Mouse (Mus musculus) spleen, adult 2 months (tissue): ENCODE measurements around the gene Gpr162. TPM values are rescaled to one million over a fixed set of nuclear protein-coding genes. Genes with fewer than 3 reads are reported as not detected.
A peak's percentile ranks its signal among the peaks of the same experiment; 100 is the strongest.

Experiments
- DNase-seq, 2 experiments: peaks; one replicate each; pipeline versions ENCODE4 v3.0.0 to v3.0.0-alpha.2; 2012 to 2021; ENCODE audit warnings: low spot score in 2 of 2, low read depth in 1 of 2
- H3K27ac ChIP-seq: fragments of 200-500 bp; 2 replicates; pipeline ENCODE4 v1.5.1; 2012; ENCODE audit warnings: low read length, inconsistent platforms; ENCODE audit not compliant: insufficient read depth
- H3K27me3 ChIP-seq: fragments of 200-500 bp; 2 replicates; pipeline ENCODE4 v1.6.1; 2012; ENCODE audit warnings: mild to moderate bottlenecking, moderate library complexity, low read length, inconsistent platforms; ENCODE audit not compliant: control insufficient read depth, insufficient read depth
- H3K36me3 ChIP-seq: fragments of 200-500 bp; 2 replicates; pipeline ENCODE4 v1.6.1; 2012; ENCODE audit warnings: mild to moderate bottlenecking, low read length, inconsistent platforms; ENCODE audit not compliant: control insufficient read depth, insufficient read depth
- H3K4me1 ChIP-seq: fragments of 200-500 bp; 2 replicates; pipeline ENCODE4 v1.6.1; 2011; ENCODE audit warnings: inconsistent platforms; ENCODE audit not compliant: control insufficient read depth, insufficient read depth, insufficient read length
- H3K4me3 ChIP-seq: fragments of 200-500 bp; 2 replicates; pipeline ENCODE4 v1.5.1; 2011; ENCODE audit warnings: mild to moderate bottlenecking, inconsistent platforms; ENCODE audit not compliant: insufficient read depth, insufficient read length; ENCODE audit errors: extremely low read depth
- CTCF ChIP-seq: fragments of 200-500 bp; IDR thresholded peaks from 2 replicates; pipeline ENCODE4 v1.5.1; 2011; ENCODE audit warnings: mild to moderate bottlenecking, inconsistent platforms; ENCODE audit not compliant: insufficient read depth, insufficient read length, insufficient replicate concordance; ENCODE audit errors: extremely low read depth
- POLR2A ChIP-seq: fragments of 200-500 bp; IDR thresholded peaks from 2 replicates; pipeline ENCODE4 v1.6.1; 2011; ENCODE audit warnings: low read depth, low read length, inconsistent platforms
- WGBS: fragments of 180-500 bp; shearing (Covaris S2); methylation state at CpG from one replicate; pipeline ENCODE4 v1.1.7; 2018; 5-methylcytosine and 5-hydroxymethylcytosine counted together
- polyA plus RNA-seq: library from polyadenylated mRNA; depleted of rRNA; stranded (reverse); fragments of >200 nt; gene quantifications from 2 replicates; pipeline ENCODE4 v1.2.3, GENCODE M21; 2012

The Gpr162 gene
- polyA plus RNA-seq, 1 experiment, result 2.7 TPM

DNA sequence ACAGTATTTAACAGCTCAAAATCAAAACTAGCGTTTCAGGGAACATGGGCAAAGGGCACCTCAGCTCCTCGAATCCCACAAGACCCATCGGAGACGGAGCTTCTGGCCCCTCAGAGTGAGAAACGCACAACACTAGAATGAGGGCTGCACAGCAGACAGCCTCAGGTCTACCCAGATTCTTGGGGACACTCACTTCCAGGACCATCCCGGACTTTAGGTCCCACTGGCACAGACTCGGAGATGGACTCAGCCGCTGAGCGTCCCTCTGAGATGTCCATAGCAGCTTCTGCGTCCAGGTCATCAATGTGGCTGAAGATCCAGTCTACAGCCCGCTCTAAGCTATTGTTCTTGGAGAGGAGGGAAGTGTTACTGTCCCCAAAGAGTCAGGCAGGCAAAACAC is 46.7 kb downstream of the Gpr162 start:
- H3K4me1 ChIP-seq, result 0 out of 2 replicates have a peak, but pooled peaks cover 4% of the 10 kb centered on the region
- no peak overlapping the region for H3K4me3 ChIP-seq

DNA sequence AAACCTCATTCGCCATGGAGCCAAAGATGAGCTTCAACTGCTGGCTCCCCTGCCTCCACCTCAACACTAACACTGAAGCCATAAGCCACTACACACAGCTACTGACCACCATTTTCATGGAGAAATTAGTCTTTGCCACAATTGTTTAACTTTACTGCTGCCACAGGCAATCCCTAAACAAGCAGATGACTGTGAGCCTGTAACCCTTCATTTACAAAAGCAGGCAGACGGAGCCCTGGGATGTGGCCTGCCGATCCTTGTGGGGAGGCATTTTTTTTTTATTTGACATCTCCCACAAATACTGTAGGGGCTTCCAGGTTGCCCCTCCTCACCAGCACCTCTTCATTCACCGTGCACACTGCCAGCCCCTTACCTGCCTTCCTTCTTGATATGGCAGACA is 47.2 kb downstream of the Gpr162 start:
- Histone ChIP-seq H3K4me3 (no peak overlapping the region), H3K27me3 (no peaks in the 10 kb centered on the region), H3K27ac (no peak overlapping the region), H3K4me1 (0 out of 2 replicates have a peak, but pooled peaks cover 4% of the 10 kb centered on the region), H3K36me3 (peaks cover 26% of the 10 kb centered on the region)
- WGBS, result 98% methylated on average over 4 of the region's 4 CpGs
- DNase-seq, result no peak
- TF ChIP-seq POLR2A, result no peak
- no peak for TF ChIP-seq CTCF

More for the DNA sequence above, 46.7 kb downstream of the Gpr162 start:
- Histone ChIP-seq H3K36me3 (peaks cover 28% of the 10 kb centered on the region), H3K27me3 (no peaks in the 10 kb centered on the region), H3K27ac (no peak overlapping the region)
- DNase-seq, result peak in 1 of 2 experiments; percentile 1
- TF ChIP-seq POLR2A, result no peak
- no peak for TF ChIP-seq CTCF
- WGBS, result 93% methylated on average over 11 of the region's 11 CpGs

DNA sequence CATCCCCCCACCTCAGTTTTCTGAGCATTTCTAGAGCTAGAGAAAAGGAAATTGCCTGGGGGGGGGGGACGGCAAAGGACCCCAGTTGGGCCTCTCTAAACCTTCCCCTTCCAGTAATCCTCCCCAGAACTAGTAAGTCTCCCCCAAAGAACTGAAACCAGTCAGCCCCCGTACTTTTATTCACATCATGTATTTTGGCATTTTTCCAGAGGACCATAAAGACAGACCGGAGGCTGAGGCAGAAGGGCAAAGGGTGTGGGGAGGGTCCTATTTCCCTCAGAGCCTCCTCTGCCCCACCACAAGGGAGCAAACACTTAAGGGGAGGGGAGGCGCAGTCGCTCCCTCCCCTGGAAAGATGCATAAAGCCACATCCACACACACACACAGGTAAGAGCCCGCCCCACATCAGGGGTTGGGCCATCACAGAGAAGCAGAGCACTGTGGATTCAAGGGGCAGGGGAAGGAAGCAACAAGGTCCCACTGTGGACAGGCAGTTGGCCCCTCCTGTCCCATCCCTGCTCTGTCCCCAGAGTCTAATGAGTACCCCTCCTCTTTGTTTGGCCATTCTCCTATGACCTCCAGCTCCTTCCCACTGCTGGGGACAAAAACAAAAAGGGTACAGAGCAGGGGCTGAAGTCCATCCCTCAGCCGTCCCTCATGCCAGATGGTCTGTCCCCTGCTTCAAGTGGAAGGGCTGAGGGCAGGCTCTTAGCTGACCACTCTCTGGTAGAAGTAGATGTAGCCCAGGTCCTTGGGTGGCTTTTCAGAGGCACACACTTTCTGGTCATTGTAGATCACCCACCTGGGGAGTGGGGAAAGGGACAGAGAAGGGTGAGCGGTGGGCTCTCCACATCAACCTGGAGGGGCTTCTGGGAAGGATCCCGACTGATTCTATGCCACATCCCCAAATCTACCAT is 48.7 kb downstream of the Gpr162 start:
- Histone ChIP-seq H3K4me1 (0 out of 2 replicates have a peak, but pooled peaks cover 4% of the 10 kb centered on the region), H3K36me3 (peaks cover 14% of the 10 kb centered on the region), H3K27me3 (no peaks in the 10 kb centered on the region), H3K27ac (no peak overlapping the region), H3K4me3 (no peak overlapping the region)
- TF ChIP-seq POLR2A (no peak), CTCF (no peak)
- 88% methylated on average over 9 of the region's 9 CpGs for WGBS
- DNase-seq, result no peak

- no peak for TF ChIP-seq POLR2A
- TF ChIP-seq CTCF, result no peak
- DNase-seq, result no peak
- H3K4me3 ChIP-seq, result no peak overlapping the region
- no peaks in the 10 kb centered on the region for H3K27me3 ChIP-seq
- peaks cover 11% of the 10 kb centered on the region for H3K36me3 ChIP-seq
- H3K4me1 ChIP-seq, result 0 out of 2 replicates have a peak, but pooled peaks cover 4% of the 10 kb centered on the region
- H3K27ac ChIP-seq, result no peak overlapping the region
- 58% methylated on average over 8 of the region's 8 CpGs for WGBS
These were observed 49.3 kb downstream of the Gpr162 start for GRCm38 (mm10) chr6:124814448-124814847.

GRCm38 (mm10) chr6:124813933-124814332 is 49.9 kb downstream of the Gpr162 start, which contains the start of gene Tpi1:
Tpi1 (minus strand) TSS chr6:124814296.
- WGBS, result under 1% methylated on average over 22 of the region's 22 CpGs
- H3K36me3 ChIP-seq, result peaks cover 11% of the 10 kb centered on the region
- peak; percentile 53 to 80 for DNase-seq

GRCm38 (mm10) chr6:124813496-124813895 is 50.3 kb downstream of the Gpr162 start:
- WGBS, result under 1% methylated on average over 18 of the region's 18 CpGs
- peaks cover 8% of the 10 kb centered on the region for H3K36me3 ChIP-seq
- peak overlapping the region; percentile 38 for H3K27ac ChIP-seq
- peak in 1 of 2 experiments; percentile 62 for DNase-seq
- H3K4me1 ChIP-seq, result peaks cover 4% of the 10 kb centered on the region; the same call in 1 of the 2 replicates
- no peak for TF ChIP-seq POLR2A
- no peak for TF ChIP-seq CTCF
- peak overlapping the region; percentile 69 for H3K4me3 ChIP-seq
- H3K27me3 ChIP-seq, result no peaks in the 10 kb centered on the region

More at GRCm38 (mm10) chr6:124813933-124814332, 49.9 kb downstream of the Gpr162 start, which contains the start of gene Tpi1:
- TF ChIP-seq POLR2A (peak; percentile 66), CTCF (no peak)
- Histone ChIP-seq H3K4me3 (peak within 1 kb of the TSS; percentile 69), H3K4me1 (0 out of 2 replicates have a peak, but pooled peaks cover 4% of the 10 kb centered on the region), H3K27ac (peak within 1 kb of the TSS; percentile 38), H3K27me3 (no peaks in the 10 kb centered on the region)

GRCm38 (mm10) chr6:124812848-124813247 is 50.9 kb downstream of the Gpr162 start:
- H3K4me1 ChIP-seq, result peaks cover 7% of the 10 kb centered on the region; the same call in 1 of the 2 replicates
- no peaks in the 10 kb centered on the region for H3K27me3 ChIP-seq
- no peak overlapping the region for H3K27ac ChIP-seq
- no peak overlapping the region; the same call in 1 of the 2 replicates for H3K4me3 ChIP-seq
- no peak for DNase-seq
- H3K36me3 ChIP-seq, result peaks cover 6% of the 10 kb centered on the region
- 50% methylated on average over 9 of the region's 9 CpGs for WGBS
- TF ChIP-seq CTCF (no peak), POLR2A (no peak)
